Mouse (Mus musculus) layer of hippocampus, adult 8-10 months (tissue): ENCODE measurements around the gene Ptrhd1. TPM values are rescaled to one million over a fixed set of nuclear protein-coding genes. Genes with fewer than 3 reads are reported as not detected.

ENCODE experiments used
- DNase-seq, 2 experiments: peaks; one replicate each; pipeline ENCODE4 v3.0.0; 2022; ENCODE audit warnings: low spot score in 2 of 2
- total RNA-seq, 4 experiments: library from RNA; stranded (reverse); gene quantifications; 2 replicates each; pipeline ENCODE4 v1.2.4; 2022

The Ptrhd1 gene
- total RNA-seq, 4 experiments from 2014 or later: 7.8 to 9.1 (median 8.5) TPM

DNA sequence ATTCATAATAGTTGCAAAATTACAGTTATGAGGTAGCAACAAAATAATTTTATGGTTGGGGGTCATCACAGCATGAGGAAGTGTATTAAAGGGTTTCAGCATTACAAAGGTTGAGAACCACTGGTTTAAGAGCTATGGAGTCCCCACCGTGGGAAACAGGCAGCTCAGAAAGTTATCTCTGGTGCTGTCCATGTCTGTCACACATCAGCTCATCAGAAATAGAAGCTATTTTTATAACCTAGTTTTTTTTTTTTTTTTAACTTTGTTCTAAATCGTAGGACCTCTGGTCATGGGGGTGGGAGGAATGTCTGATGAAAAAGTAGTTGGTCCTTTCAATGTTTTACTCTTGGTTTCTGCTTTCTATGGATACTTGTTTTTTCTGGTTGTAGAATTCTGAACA lies 10.0 kb downstream of the Ptrhd1 start:
- no peak for DNase-seq

DNA sequence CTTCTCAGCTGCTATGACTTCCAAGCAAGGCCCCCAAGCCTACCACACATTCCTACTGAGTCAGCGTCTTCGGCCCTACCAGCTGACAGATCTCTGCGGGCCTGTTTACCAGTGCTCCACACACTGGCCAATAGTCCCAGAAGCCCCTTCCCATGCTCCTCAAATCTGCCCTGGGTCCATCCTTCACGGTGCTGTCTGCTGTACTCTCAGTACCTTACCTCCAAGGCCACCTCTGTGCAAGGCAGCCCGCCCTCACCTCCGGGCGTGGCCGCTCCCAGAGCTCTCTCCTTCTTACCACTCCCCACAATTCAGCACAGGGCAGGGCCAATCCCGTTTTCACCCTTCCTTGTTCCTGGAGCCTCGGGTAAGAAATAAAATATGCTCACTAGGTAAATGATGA lies 11.9 kb downstream of the Ptrhd1 start:
- no peak for DNase-seq

DNA sequence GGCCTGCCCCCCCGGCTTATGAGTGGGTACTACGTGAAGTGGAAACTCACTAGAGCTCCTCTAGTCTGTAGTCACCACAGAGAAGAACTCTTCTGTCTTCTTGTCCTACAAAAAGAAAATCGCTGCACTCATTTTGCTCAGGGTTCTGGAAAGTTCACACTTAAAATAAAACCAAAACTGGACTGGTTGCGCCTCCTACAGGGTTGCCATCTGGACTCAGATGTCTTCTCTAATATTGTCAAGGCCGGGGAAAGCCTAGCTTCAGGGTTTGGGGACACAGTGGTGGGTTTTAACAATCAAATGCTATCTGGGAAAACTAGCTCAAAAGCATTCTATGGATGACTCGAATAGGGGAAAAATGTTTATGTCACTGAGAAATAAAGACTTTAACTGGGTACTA lies 16.0 kb downstream of the Ptrhd1 start:
- DNase-seq: no peak

DNA sequence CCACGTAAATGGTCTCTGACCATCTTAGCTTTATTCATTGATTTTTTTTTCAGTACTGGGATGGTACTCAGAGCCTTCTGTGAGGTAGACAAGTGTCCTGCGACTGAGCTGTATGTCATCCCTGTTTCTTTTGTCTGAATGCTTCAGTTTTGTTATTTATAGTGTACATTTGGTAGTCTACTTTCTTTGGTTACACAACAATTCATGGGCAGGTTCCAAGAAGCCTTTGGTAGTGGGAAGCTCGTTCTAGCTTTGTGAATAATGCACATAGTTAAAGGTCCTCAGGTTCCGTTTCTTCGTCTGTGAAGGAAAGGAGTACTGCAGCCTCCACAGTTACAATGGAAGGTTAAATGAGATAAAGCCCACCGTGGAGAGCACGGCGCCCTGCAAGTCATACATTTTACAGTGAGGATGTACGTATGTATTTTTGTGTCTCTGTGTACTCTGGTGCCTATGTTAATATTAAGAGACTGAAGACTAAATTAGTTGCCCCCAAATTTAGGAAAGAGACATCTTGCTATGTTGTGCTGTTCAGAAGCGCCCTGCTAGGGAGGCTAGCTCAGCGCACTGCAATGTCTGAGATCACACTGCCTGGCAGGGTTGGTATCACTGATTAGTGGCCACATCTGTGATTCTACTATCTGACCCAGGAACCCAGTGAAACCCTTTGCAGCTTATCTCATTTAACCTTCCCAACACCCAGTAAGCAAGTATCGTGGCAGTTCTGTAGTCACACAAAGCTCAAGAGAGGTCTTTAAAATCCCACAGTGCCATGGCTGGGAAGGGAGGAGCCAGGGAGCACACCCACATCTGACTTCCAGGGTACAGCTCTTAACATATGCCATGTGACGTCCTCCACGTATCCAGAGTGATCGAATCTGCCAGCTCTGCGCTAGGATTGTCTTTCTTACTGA lies 19.2 kb downstream of the Ptrhd1 start:
- no peak for DNase-seq

DNA sequence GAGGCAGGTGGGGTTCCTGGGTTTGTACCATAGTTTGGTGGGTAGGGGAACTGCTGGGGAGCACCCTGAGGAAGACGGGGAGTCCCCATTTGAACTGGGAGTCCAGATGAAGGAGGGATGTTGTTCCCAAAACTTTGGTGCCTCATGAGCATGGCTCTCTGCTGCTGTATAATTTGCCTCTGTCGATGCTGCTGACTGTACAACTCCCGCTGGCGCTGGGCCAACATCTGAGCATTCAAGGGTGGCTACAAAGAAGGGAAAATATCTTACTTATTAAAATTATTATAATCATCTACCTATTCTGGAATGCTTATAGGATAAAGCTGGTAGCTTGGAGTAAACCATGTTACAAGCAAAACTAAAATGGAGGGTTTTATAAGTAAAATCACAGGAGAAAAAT lies 33.9 kb downstream of the Ptrhd1 start:
- DNase-seq: no peak

DNA sequence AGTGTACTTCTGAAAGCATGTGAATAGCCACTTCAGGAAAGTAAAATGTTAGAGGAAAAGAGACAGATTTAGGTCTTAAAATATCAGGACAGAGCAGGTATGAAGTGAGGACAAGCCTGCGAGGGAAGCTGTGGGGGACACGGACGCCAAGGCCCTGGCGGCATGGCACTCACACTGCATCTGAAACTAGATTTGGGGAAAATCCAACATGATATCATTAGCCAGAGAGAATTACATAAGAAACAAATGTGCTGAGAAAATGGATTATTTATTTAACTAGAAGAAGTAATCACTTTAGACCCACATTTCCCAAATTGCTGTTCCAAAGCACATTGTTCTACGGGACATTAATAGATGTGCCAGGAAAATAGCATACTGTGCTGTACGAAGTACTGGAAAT lies 37.3 kb downstream of the Ptrhd1 start:
- DNase-seq: no peak

DNA sequence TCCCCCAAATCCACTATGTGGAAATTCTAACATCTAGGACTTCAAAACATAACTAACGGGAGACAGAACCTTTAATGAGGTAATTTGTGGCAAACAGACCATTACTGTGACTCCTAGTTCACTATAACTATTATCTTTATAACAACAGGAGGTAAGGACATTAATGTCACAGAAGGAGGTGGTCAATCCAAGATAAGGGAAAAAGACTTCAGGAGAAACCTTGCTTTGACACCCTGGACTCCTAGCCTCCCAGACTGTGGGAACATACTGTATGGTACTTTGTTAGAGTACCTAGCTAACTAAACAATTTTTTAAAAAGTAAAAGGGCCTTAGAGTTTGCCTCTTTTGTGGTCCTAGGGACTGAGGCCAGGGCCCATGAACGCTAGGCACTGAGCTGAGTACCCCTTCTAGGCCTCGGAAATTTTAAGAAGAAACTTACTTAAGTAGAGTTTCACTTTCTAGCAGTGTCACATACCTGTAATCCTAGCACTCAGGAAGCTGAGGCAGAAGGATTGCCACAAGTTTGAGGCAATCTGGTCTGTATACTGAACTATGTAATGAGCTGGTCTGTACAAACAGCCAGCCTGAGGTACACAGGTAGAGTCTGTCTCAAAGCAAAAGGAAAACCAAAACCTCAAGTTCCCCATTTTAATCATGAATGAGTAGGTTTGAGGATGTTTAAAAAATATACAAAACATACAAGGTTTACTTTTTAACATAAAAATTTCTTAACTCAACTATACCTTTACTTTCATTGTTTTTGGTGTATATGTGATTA lies 45.3 kb downstream of the Ptrhd1 start:
- DNase-seq: no peak

DNA sequence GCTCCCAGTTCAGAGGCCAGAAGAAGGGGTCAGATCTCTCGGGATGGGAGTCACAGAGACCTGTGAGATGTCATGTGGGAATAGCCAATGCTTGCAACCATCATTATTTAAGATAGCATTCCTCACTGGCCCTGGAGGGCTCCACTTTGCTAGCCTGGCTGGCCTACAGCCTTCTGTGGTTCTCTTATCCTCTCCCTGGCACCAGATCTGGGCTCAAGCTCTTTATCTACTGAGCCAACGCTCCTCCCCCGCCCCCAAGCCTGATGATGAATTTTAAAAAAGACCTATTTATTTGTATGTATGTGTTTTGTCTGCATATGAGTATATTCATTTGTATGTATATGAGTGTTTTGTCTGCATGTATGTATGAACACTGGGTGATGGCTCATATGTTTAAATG lies 46.1 kb downstream of the Ptrhd1 start:
- DNase-seq: no peak

DNA sequence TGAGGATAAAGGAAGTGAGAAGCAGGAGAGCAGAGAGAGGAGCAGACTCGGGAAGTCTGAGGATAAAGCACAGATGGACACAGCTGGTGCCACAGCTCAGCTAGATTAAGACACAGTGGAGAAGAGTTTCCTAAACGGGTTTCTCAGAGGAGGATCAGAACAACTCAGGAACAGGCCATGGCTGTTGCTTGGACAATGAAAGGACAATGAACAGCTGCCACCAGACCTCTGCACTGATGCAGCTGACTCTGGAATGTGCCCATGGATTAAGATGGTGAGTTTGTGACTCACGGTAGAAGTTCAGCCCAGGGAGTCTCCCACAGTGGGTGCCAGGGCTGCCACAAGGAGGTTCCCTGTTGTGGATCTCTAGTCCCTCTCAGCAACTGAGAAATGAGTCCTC lies 51.4 kb downstream of the Ptrhd1 start:
- DNase-seq: no peak

Other genes starting within 250 kb of the Ptrhd1 start
- 100 to 1,000 TPM; 109 to 118 (median 115) TPM for gene Efr3b, start 195.1 kb upstream of the Ptrhd1 start, total RNA-seq
- gene Dnajc27, start 151.4 kb upstream of the Ptrhd1 start, total RNA-seq: 10 to 100 TPM; 77.2 to 91.1 (median 82.4) TPM
- 10 to 100 TPM; 45.8 to 57.2 (median 51.6) TPM for gene Adcy3, start 100.9 kb upstream of the Ptrhd1 start, total RNA-seq
- gene Cenpo, start 267 bp downstream of the Ptrhd1 start, total RNA-seq: 1 to 10 TPM; 3.3 to 5.7 (median 4.7) TPM
- gene Ncoa1, start 243.2 kb downstream of the Ptrhd1 start, total RNA-seq: 100 to 1,000 TPM; 116 to 149 (median 137) TPM